Mouse (Mus musculus): ENCODE measurements at regions not wholly inside any gene's neighbourhood (a gene's known extent, or its start where the extent isn't known, plus 50 kb on each side); places are given as distances from the start of the nearest gene placed in this dataset.

- Histone ChIP-seq H3K4me3 (ENCODE audit: low read depth, low read length) (no peak overlapping the region), H3K27ac (ENCODE audit: low read depth, low read length) (no peak overlapping the region), H3K27me3 (ENCODE audit: insufficient read depth, low read length) (no peaks in the 10 kb centered on the region), H3K9me3 (ENCODE audit: low read length) (no peaks in the 10 kb centered on the region), H3K36me3 (ENCODE audit: insufficient read depth) (no peaks in the 10 kb centered on the region), H3K9ac (no peak overlapping the region), H3K4me1 (ENCODE audit: insufficient read depth) (no peaks in the 10 kb centered on the region), H3K4me2 (ENCODE audit: low read depth) (no peak overlapping the region)
- 22% methylated on average over 2 of the region's 2 CpGs for WGBS
- ATAC-seq = peak; percentile 76
- DNase-seq = peak; percentile 35
- TF ChIP-seq CTCF (IDR thresholded peaks at IDR 0.05; ENCODE audit: low read depth) = no peak
Observed at GRCm38 (mm10) chr6:14819798-14820197, 64.7 kb upstream of the Ppp1r3a start.

GRCm38 (mm10) chr6:14824777-14825176 is 69.7 kb upstream of the Ppp1r3a start:
- H3K9me3 ChIP-seq (ENCODE audit: low read length) = no peaks in the 10 kb centered on the region
- H3K27me3 ChIP-seq (ENCODE audit: insufficient read depth, low read length) = no peaks in the 10 kb centered on the region
- no peak overlapping the region for H3K9ac ChIP-seq
- peak; percentile 34; the same call in 1 of the 2 replicates for ATAC-seq
- no peak overlapping the region for H3K27ac ChIP-seq (ENCODE audit: low read depth, low read length)
- H3K4me3 ChIP-seq (ENCODE audit: low read depth, low read length) = no peak overlapping the region
- H3K4me2 ChIP-seq (ENCODE audit: low read depth) = no peak overlapping the region
- no peak for TF ChIP-seq CTCF (IDR thresholded peaks at IDR 0.05; ENCODE audit: low read depth)
- no peaks in the 10 kb centered on the region for H3K36me3 ChIP-seq (ENCODE audit: insufficient read depth)
- no peaks in the 10 kb centered on the region for H3K4me1 ChIP-seq (ENCODE audit: insufficient read depth)
- no peak for DNase-seq

- Histone ChIP-seq H3K4me3 (ENCODE audit: low read depth, low read length) (no peak overlapping the region), H3K27ac (ENCODE audit: low read depth, low read length) (no peak overlapping the region), H3K27me3 (ENCODE audit: insufficient read depth, low read length) (no peaks in the 10 kb centered on the region), H3K4me1 (ENCODE audit: insufficient read depth) (no peaks in the 10 kb centered on the region), H3K36me3 (ENCODE audit: insufficient read depth) (no peaks in the 10 kb centered on the region), H3K4me2 (ENCODE audit: low read depth) (no peak overlapping the region), H3K9ac (no peak overlapping the region), H3K9me3 (ENCODE audit: low read length) (no peaks in the 10 kb centered on the region)
- ATAC-seq (no peak), DNase-seq (peak; percentile 79)
- TF ChIP-seq CTCF (IDR thresholded peaks at IDR 0.05; ENCODE audit: low read depth) = peak; percentile 63
- 8% methylated on average over 2 of the region's 2 CpGs for WGBS
Observed at GRCm38 (mm10) chr6:14838910-14839309, 62.2 kb upstream of the Foxp2 start.
